Mouse (Mus musculus) embryonic fibroblast, embryonic 13.5 days (primary cell): ENCODE measurements around the gene Mrpl21.

Source experiments
- CTCF ChIP-seq: IDR thresholded peaks from 2 replicates; pipeline ENCODE4 v1.5.1; 2011; ENCODE audit warnings: mild to moderate bottlenecking, control low read depth, low read length, moderate library complexity, borderline replicate concordance; ENCODE audit not compliant: insufficient read depth
- POLR2A ChIP-seq: IDR thresholded peaks from 2 replicates; pipeline ENCODE4 v1.6.1; 2011; ENCODE audit warnings: low read depth, mild to moderate bottlenecking, control low read depth, low read length, moderate library complexity

- no peak for TF ChIP-seq POLR2A
- no peak for TF ChIP-seq CTCF
Measured at GRCm38 (mm10) chr19:3297775-3298174, 15.1 kb downstream of the Mrpl21 start.
